Mouse (Mus musculus) olfactory bulb, adult 2 months (tissue): ENCODE measurements around the gene Mfap1a. TPM values are rescaled to one million over a fixed set of nuclear protein-coding genes. Genes with fewer than 3 reads are reported as not detected.

Experiments
- H3K27ac ChIP-seq: fragments of 200-500 bp; 2 replicates; pipeline ENCODE4 v1.5.1; 2012; ENCODE audit warnings: low read depth, low read length; ENCODE audit not compliant: insufficient read depth
- H3K4me1 ChIP-seq: fragments of 200-500 bp; 2 replicates; pipeline ENCODE4 v1.6.1; 2012; ENCODE audit warnings: low read length; ENCODE audit not compliant: control insufficient read depth, insufficient read depth
- H3K4me3 ChIP-seq: fragments of 200-500 bp; 2 replicates; pipeline ENCODE4 v1.5.1; 2012; ENCODE audit warnings: mild to moderate bottlenecking, low read depth, low read length, moderate library complexity; ENCODE audit not compliant: insufficient read depth
- CTCF ChIP-seq: fragments of 200-500 bp; IDR thresholded peaks from 2 replicates; pipeline ENCODE4 v1.5.1; 2012; ENCODE audit warnings: low read depth, mild to moderate bottlenecking, low read length, moderate library complexity; ENCODE audit not compliant: insufficient read depth
- POLR2A ChIP-seq: fragments of 200-500 bp; IDR thresholded peaks from 2 replicates; pipeline ENCODE4 v1.6.1; 2012; ENCODE audit warnings: mild to moderate bottlenecking, low read depth, low read length, moderate library complexity; ENCODE audit not compliant: insufficient read depth
- WGBS: fragments of 180-500 bp; shearing (Covaris S2); methylation state at CpG from one replicate; pipeline ENCODE4 v1.1.7; 2018; 5-methylcytosine and 5-hydroxymethylcytosine counted together
- polyA plus RNA-seq: library from polyadenylated mRNA; stranded (reverse); fragments of >200 nt; gene quantifications from 2 replicates; pipeline ENCODE4 v1.2.4, GENCODE M21; 2012; ENCODE audit warnings: low replicate concordance; ENCODE audit not compliant: missing spikeins, insufficient read depth, insufficient read length

Mfap1a gene
- polyA plus RNA-seq, 1 experiment = not detected

- Histone ChIP-seq H3K4me1 (peaks cover 15% of the 10 kb centered on the region), H3K4me3 (no peak overlapping the region), H3K27ac (no peak overlapping the region)
- TF ChIP-seq POLR2A = no peak
- TF ChIP-seq CTCF = no peak
- 84% methylated on average over 3 of the region's 3 CpGs for WGBS
Measured at GRCm38 (mm10) chr2:121445117-121445516, 61.3 kb downstream of the Mfap1a start.

GRCm38 (mm10) chr2:121444178-121444577 lies 62.3 kb downstream of the Mfap1a start, which contains the start of gene Ell3:
TSS of gene Ell3 (minus strand) at chr2:121444278.
- no peak within 1 kb of the TSS for H3K27ac ChIP-seq
- no peak within 1 kb of the TSS for H3K4me3 ChIP-seq
- WGBS = 95% methylated on average over 1 of the region's 1 CpGs
- no peak for TF ChIP-seq CTCF
- no peak for TF ChIP-seq POLR2A
- H3K4me1 ChIP-seq = peaks cover 12% of the 10 kb centered on the region

- Histone ChIP-seq H3K27ac (no peak overlapping the region), H3K4me3 (no peak overlapping the region), H3K4me1 (peaks cover 12% of the 10 kb centered on the region)
- no peak for TF ChIP-seq POLR2A
- TF ChIP-seq CTCF = no peak
- 15% methylated on average over 8 of the region's 8 CpGs for whole genome bisulfite sequencing
Measured at GRCm38 (mm10) chr2:121443068-121443349, 63.5 kb downstream of the Mfap1a start.

- Histone ChIP-seq H3K4me3 (0 out of 2 replicates have a peak overlapping the region, but pooled peaks have one; percentile 19), H3K4me1 (peaks cover 12% of the 10 kb centered on the region), H3K27ac (no peak overlapping the region)
- TF ChIP-seq POLR2A (no peak), CTCF (no peak)
- WGBS = 2% methylated on average over 30 of the region's 30 CpGs
Measured at GRCm38 (mm10) chr2:121442259-121443067, 64.0 kb downstream of the Mfap1a start.

Other genes with a start within 250 kb of the Mfap1a start
- gene Trp53bp1, start 235.3 kb downstream of the Mfap1a start, polyA plus RNA-seq = 272 TPM in 1 of 2 replicates, not detected in the other
- 93.5 and 210 TPM in 2 replicates for gene Map1a, start 217.1 kb downstream of the Mfap1a start, polyA plus RNA-seq
- 355 TPM in 1 of 2 replicates, not detected in the other for gene Ppip5k1, start 151.3 kb downstream of the Mfap1a start, polyA plus RNA-seq
- not detected in 2 replicates for gene Ckmt1, start 149.0 kb downstream of the Mfap1a start, polyA plus RNA-seq
- gene Strc, start 119.5 kb downstream of the Mfap1a start, polyA plus RNA-seq = not detected in 2 replicates
- gene Pdia3, start 92.9 kb downstream of the Mfap1a start, polyA plus RNA-seq = 166 and 331 TPM in 2 replicates
- gene Catsper2, start 92.9 kb downstream of the Mfap1a start, polyA plus RNA-seq = not detected in 2 replicates
- not detected in 2 replicates for gene Ell3, start 62.4 kb downstream of the Mfap1a start, polyA plus RNA-seq
- not detected in 2 replicates for gene Serf2, start 57.5 kb downstream of the Mfap1a start, polyA plus RNA-seq
- gene Hypk, start 53.4 kb downstream of the Mfap1a start, polyA plus RNA-seq = 611 TPM in 1 of 2 replicates, not detected in the other
- gene Serinc4, start 49.9 kb downstream of the Mfap1a start, polyA plus RNA-seq = not detected in 2 replicates
- not detected in 2 replicates for gene Mfap1b, start 32.6 kb downstream of the Mfap1a start, polyA plus RNA-seq
- gene Wdr76, start 58 bp upstream of the Mfap1a start, polyA plus RNA-seq = not detected in 2 replicates